Mouse (Mus musculus) olfactory bulb, adult 2 months (tissue): Measurements from ENCODE around the gene Ap1m1. TPM values are rescaled to one million over a fixed set of nuclear protein-coding genes. Genes with fewer than 3 reads are reported as not detected.

Source experiments
- H3K27ac ChIP-seq: fragments of 200-500 bp; 2 replicates; pipeline ENCODE4 v1.5.1; 2012; ENCODE audit warnings: low read depth, low read length; ENCODE audit not compliant: insufficient read depth
- H3K4me1 ChIP-seq: fragments of 200-500 bp; 2 replicates; pipeline ENCODE4 v1.6.1; 2012; ENCODE audit warnings: low read length; ENCODE audit not compliant: control insufficient read depth, insufficient read depth
- H3K4me3 ChIP-seq: fragments of 200-500 bp; 2 replicates; pipeline ENCODE4 v1.5.1; 2012; ENCODE audit warnings: mild to moderate bottlenecking, low read depth, low read length, moderate library complexity; ENCODE audit not compliant: insufficient read depth
- CTCF ChIP-seq: fragments of 200-500 bp; IDR thresholded peaks from 2 replicates; pipeline ENCODE4 v1.5.1; 2012; ENCODE audit warnings: low read depth, mild to moderate bottlenecking, low read length, moderate library complexity; ENCODE audit not compliant: insufficient read depth
- POLR2A ChIP-seq: fragments of 200-500 bp; IDR thresholded peaks from 2 replicates; pipeline ENCODE4 v1.6.1; 2012; ENCODE audit warnings: mild to moderate bottlenecking, low read depth, low read length, moderate library complexity; ENCODE audit not compliant: insufficient read depth
- WGBS: fragments of 180-500 bp; shearing (Covaris S2); methylation state at CpG from one replicate; pipeline ENCODE4 v1.1.7; 2018; 5-methylcytosine and 5-hydroxymethylcytosine counted together
- polyA plus RNA-seq: library from polyadenylated mRNA; stranded (reverse); fragments of >200 nt; gene quantifications from 2 replicates; pipeline ENCODE4 v1.2.4, GENCODE M21; 2012; ENCODE audit warnings: low replicate concordance; ENCODE audit not compliant: missing spikeins, insufficient read depth, insufficient read length

Gene Ap1m1
- not detected in 2 replicates for polyA plus RNA-seq

DNA sequence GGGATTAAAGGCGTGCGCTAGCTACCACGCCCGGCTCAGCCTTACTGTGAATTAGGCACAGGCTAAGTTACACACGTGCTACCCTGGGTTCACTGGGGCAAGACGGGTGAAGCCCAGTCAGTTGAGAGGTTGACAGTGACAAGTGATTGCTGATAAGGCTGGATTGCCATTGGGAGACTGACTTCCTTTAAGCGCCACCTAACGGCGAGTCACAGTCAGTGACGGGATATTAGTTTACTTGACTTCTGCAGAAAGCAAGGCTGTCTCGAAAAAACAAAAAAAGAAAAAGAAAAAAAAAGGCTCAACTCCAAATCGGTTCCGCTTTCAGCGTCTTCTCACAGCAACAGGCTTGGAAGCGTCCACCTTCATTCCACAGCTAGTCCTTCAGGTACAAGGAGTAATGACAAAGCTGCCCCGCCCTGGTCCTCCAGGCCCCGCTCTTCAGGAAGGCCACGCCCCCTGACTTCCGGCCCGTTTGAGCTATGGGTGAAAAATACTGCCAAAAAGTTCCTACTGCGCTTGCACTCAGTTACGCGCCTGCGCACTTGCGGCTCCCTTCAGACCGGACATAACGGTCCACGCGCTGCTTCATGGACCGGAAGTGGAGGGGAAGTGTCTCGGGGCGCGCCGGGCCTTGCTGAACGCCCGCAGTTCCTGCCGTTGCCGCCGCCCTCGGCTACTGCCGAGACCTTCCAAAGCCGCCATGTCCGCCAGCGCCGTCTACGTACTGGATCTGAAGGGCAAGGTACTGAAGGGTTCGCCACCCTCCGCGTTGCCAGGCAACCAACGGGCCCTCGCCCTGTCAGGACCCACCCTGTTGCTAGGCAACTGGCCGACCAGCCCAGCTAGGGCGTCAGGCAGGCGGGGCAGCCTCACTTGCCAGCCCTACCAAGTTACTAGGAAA lies at the start of gene Ap1m1:
Ap1m1 (plus strand) TSS at position 520 of the 904 bp plus-strand sequence.
- H3K27ac ChIP-seq = peak within 1 kb of the TSS; percentile 65
- peak within 1 kb of the TSS; percentile 89 for H3K4me3 ChIP-seq
- TF ChIP-seq POLR2A = peak; percentile 68
- peak; percentile 29; the same call in 1 of the 2 replicates for TF ChIP-seq CTCF
- peaks cover 13% of the 10 kb centered on the region for H3K4me1 ChIP-seq
- under 1% methylated on average over 54 of the region's 54 CpGs for WGBS

DNA sequence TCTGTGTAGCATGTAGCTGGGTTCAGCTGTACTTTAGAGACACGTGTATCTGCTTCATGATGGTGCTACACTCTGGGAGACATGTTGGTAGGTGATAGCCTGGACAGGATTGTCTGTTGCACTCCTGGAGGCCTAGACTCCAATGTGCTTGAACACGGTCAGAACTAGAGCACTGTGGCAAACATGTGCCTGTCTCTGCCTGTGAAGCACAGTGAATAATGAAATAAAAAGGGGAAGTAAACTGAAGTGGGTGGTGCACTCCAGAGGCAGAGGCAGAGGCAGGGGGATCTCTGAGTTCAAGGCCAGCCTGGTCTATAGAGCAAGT lies 49.6 kb upstream of the Ap1m1 start:
- WGBS = 81% methylated on average over 2 of the region's 2 CpGs
- H3K4me3 ChIP-seq = no peak overlapping the region
- TF ChIP-seq POLR2A (no peak), CTCF (no peak)
- H3K4me1 ChIP-seq = no peaks in the 10 kb centered on the region
- H3K27ac ChIP-seq = no peak overlapping the region

DNA sequence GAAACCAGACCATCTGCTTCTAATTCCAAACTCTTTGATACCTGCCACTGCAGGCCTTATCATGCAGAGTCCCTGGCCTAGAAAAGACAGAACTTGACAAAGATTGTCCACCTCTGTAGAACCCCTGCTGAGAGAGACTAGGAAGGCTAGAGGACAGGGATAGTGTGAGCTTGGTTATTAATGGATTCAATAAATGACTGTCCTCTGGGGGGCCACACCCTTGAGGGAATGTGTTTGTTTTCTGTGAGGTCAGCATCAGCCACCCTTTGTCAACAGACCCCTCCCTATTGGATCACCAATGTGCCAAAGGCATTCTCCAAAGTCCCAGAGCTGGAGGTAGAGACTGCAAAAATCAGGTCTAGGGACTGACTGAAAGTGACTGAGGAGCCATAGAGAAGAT lies 47.8 kb upstream of the Ap1m1 start:
- TF ChIP-seq CTCF (no peak), POLR2A (no peak)
- no peak overlapping the region for H3K4me3 ChIP-seq
- no peaks in the 10 kb centered on the region for H3K4me1 ChIP-seq
- no peak overlapping the region for H3K27ac ChIP-seq

DNA sequence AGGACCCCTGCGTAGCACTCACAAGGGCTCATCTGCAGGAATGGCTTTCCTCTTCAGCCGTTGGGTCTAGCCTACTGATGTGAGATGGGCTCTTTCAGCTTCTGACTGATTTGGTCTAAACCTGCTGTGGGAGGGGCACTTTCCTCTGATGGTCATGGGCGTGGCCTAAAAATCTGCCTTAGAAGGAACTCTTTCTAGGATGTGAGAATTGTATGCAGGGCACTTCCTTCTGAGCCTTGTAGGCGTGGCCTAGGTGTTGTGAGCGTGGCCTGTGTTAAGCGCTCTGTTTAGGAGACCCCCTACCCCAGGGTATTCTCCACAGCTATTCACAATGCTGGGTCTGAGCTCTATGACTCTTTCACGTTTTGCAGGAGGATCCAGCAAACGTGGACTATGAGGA lies 41.8 kb upstream of the Ap1m1 start:
- H3K4me1 ChIP-seq = no peaks in the 10 kb centered on the region
- H3K27ac ChIP-seq = no peak overlapping the region
- TF ChIP-seq POLR2A (no peak), CTCF (no peak)
- WGBS = 68% methylated on average over 8 of the region's 8 CpGs
- no peak overlapping the region for H3K4me3 ChIP-seq

DNA sequence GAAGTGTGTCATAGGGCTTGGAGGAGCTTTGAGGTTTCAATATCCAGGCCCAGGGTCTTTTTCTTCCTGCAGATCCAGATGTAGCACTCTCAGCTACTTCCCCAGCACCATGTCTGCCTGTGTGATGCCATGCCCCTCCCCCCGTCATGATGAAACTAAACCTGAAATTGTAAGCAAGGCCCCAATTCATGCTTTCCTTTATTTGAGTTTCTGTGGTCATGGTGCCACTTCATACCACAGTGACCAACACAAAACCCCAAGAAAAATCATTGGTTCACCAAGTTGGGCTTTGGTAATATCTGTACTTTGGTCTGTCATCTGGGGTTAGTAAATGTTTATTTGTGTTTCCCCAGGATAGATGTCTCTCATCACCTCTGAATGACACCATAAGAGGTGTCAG lies 31.2 kb upstream of the Ap1m1 start:
- WGBS = 76% methylated on average over 1 of the region's 1 CpGs
- Histone ChIP-seq H3K4me1 (no peaks in the 10 kb centered on the region), H3K27ac (no peak overlapping the region), H3K4me3 (no peak overlapping the region)
- TF ChIP-seq CTCF (no peak), POLR2A (no peak)

DNA sequence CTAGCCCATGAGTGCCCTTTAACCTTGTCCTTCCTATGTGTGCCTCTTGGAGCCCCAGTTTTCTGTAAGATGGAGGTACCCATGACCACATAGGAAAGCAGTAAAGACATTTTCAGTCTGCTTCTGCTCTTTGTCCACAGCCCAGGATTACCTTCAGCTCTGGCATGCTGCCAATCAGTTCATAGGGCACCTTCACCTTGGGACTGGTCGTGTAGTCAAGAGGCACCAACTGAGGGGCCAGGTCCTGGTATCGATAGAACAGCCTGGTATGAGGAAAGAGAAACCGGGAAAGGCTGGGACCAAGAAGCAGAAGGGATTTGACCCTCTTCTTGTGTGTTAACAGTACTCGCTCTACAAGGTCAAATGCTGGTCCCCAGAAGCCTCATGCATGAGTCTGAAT lies 29.6 kb upstream of the Ap1m1 start:
- Histone ChIP-seq H3K4me3 (no peak overlapping the region), H3K4me1 (no peaks in the 10 kb centered on the region), H3K27ac (no peak overlapping the region)
- 71% methylated on average over 4 of the region's 4 CpGs for WGBS
- TF ChIP-seq CTCF (no peak), POLR2A (no peak)

DNA sequence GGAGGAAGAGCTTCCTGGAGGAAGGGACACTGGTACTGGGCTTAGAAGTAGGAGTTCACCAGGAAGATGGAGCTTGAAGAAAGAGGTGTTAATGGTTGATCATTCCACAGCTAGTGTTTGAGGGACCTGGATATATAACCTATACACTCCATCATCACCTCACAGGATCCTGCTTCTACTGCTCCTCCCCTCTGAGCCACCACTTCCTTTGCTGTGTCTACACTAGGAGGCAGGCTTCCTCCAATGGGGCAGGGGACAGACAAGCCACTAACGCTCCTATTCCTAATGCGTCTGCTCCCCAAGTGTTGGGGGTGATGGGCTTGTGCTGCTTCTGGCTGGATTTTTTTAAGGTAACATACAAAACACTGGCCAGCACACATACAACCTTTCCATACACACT lies 29.1 kb upstream of the Ap1m1 start:
- Histone ChIP-seq H3K4me1 (no peaks in the 10 kb centered on the region), H3K4me3 (no peak overlapping the region), H3K27ac (no peak overlapping the region)
- TF ChIP-seq CTCF = no peak
- TF ChIP-seq POLR2A = no peak
- WGBS = 59% methylated on average over 2 of the region's 2 CpGs

DNA sequence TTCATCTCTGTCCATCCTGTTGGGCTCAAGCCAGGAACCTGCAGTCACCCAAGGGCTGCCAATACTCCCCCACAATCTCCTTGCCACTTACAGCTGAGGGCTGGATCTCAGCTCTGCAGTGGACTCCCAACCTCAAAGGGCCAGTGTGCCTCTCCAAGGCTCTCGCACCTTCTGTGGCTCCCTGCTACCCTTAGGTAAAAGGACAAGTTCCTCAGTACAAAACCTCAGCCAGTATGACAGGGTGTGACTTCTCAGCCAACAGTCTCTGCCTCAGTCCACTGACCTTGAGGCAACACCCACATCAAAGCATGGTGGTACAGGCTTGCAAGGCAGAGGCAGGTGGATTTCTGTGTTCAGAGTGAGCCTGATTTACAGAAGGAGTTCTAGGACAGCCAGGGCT lies 28.0 kb upstream of the Ap1m1 start:
- Histone ChIP-seq H3K4me3 (no peak overlapping the region), H3K4me1 (no peaks in the 10 kb centered on the region), H3K27ac (no peak overlapping the region)
- 90% methylated on average over 1 of the region's 1 CpGs for WGBS
- TF ChIP-seq POLR2A (no peak), CTCF (no peak)

DNA sequence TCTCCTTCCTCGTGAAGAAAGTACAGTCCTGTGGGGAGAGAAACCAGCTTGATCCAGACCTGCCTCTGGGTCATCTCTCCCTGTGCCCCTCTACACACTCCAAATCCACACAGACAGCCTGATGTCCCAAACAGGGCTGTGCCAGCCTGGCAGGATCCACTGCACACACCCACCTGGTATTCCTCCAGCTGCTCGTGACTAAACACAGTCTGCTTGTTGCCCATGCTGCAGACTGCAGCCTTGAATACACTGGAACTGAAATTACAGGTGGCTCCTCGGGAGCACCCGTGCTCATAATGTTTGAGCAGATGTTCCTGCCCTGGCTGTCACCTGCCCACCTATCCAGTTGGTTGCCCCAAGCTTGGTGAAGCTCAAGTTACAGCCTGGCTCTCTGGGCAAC lies 27.1 kb upstream of the Ap1m1 start, which contains the start of gene Cib3:
Cib3 (minus strand) TSS at position 87 of the 400 bp plus-strand sequence.
- Histone ChIP-seq H3K4me1 (no peaks in the 10 kb centered on the region), H3K27ac (no peak within 1 kb of the TSS), H3K4me3 (no peak within 1 kb of the TSS)
- WGBS = 46% methylated on average over 4 of the region's 4 CpGs
- TF ChIP-seq CTCF = no peak
- no peak for TF ChIP-seq POLR2A
